Mouse (Mus musculus) layer of hippocampus, adult 8-10 months (tissue): ENCODE results near the gene L3mbtl1. TPM values are rescaled to one million over a fixed set of nuclear protein-coding genes. Genes with fewer than 3 reads are reported as not detected.
"Not testable (repeated sequence)": the region's sequence is repeated elsewhere in the genome, so short reads cannot be mapped to it uniquely, and the experiment has no call there.

ENCODE experiments used
- DNase-seq, 2 experiments: peaks; one replicate each; pipeline ENCODE4 v3.0.0; 2022; ENCODE audit warnings: low spot score in 2 of 2
- total RNA-seq, 4 experiments: library from RNA; stranded (reverse); gene quantifications; 2 replicates each; pipeline ENCODE4 v1.2.4; 2022

L3mbtl1 gene
- total RNA-seq: 10 to 100 TPM; 10.9 to 18.5 (median 12.1) TPM

DNA sequence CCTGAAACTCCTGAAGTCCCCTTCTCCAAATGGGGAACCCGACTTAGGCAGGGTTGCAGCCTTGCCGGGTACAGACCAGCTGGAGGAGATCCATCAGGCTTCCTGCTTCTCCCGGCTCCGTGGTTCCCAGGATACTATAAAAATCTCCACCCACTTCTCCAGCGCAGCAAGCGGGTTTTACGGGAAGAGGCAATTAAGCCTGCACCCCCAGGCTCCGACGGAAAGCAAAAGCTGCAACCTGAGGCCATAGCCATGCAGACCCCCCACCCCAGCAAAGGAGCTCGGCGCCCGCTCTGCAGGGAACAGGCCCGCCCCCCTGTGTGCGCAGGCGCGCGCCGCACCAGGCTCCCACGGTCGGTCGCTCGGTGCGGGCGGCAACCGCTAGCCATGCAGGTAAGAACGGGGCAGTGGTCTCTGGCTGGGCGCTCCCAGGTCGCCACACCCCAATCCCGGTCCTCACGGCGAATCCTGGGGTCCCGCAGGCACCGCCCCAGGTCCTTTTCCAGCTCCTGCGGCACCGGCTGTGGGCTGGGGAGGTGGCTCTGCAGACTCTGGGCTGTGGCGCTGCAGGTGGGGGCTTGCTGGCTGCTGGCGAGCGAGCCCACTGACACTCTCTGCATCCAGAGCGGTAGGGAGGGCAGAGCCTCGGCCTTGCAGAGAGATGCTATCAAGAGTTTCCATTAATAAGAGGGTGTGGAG is at the start of gene L3mbtl1:
L3mbtl1 (plus strand) TSS at position 325 of the 699 bp plus-strand sequence.
- DNase-seq: peak in 1 of 2 experiments; percentile 50

GRCm38 (mm10) chr2:162899256-162899655 is 44.0 kb upstream of the L3mbtl1 start:
- DNase-seq: not testable (repeated sequence)

DNA sequence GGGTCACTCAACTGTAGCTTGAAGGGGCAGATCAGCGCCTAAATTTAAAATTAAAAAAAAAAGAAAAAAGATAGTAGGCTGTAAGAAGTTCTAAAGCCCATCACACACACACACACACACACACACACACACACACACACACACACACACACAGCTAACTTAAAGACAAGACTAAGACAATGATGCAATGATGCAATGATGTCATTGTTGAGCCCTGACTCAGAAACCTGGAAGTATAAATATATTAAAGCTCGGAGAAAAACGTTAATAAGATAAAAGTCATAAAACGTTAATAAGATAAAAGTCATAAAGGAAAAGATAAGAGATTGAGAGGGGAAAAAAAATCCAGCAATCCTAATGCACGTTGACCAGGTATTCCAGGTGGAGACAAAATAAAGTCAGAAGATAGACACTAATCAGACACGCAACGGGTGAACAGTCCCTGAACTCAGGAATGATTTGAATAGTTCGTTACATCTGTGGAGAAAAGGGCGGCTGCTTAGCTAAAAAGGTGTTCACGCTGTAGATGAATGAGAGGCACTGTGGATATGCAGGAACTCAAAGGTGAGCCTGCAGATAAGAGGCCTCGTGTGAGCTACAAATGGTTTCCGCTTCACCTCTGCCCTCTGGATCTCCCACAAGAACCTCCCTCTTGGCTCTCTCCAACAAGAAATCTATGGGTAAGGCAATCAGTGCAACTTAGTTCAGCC is 43.2 kb upstream of the L3mbtl1 start:
- no peak for DNase-seq

- DNase-seq: no peak
These were observed 42.7 kb upstream of the L3mbtl1 start for GRCm38 (mm10) chr2:162900590-162900916.

DNA sequence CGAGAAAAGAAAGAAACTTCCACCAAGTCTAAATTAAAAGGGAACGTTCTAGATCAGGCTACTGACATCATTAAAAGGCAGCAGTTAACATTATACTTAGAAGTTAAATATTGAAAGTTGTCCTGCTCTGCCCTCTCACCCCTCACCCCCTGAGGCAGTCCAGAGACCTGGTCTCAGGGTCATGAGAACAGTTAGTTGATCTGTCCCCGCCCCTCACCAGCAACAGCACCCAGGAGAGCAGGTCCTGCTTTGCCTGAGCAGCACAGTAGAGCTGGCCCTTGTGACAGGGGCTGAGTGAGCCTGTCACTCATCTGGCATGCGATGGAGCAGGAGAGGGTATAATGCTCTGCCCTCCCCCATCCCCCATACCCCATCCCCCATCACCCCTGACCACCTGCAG is 37.4 kb upstream of the L3mbtl1 start:
- DNase-seq: no peak

DNA sequence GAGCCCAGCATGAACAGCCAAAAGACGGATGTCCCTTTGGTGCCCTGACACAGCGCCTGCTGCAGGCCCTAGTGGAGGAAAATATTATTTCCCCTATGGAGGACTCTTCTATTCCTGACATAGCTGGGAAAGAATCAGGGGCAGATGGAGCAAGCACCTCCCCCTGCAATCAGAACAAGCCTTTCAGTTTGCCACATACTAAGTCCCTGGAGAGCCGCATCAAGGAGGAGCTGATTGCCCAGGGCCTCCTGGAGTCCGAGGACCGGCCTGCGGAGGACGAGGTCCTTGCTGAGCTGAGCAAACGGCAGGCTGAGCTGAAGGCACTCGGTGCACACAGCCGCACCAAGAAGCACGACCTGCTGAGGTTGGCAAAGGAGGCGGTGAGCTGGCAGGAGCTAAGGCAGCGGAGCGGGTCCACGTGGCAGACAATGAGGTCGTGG is 35.2 kb upstream of the L3mbtl1 start:
- DNase-seq: no peak

DNA sequence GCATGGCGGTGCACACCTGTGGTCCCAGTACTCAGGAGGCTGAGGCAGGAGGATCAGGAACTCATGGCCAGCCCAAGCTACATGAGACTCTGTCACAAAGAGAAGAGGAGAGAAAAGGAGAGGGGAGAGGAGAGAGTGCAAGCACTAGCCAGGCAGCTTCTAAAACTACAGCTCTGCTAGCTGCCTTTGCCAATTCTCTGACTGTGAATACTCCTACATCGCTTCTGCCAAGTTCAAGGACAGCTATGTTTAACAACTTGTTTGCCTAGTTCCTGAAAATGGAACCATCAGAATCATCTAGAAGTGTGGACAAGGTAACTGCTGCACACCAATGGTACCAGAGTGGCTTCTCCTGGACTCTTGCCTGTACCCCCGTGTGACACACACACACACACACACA is 29.2 kb upstream of the L3mbtl1 start:
- no peak for DNase-seq

GRCm38 (mm10) chr2:162914519-162914918 is 28.8 kb upstream of the L3mbtl1 start:
- DNase-seq: no peak

DNA sequence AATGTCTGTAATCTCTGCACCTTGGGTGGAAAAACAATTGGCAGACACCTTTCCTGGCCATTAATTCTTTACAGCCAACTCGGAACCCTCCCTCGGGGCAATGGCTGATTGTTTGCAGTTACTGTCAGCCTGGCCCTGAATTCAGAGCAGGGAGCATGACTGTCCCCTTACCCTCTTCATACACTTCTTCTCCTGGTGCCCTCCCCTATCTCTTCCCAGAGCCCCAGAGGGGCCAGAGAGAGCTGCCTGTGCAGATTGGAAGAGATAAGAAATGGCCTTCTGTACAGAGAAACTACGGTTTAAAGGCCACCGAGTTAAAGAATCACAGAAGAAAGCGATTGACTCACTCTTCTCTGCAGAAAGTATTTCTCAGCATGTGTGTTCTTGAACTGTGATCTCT is 23.3 kb upstream of the L3mbtl1 start:
- no peak for DNase-seq

DNA sequence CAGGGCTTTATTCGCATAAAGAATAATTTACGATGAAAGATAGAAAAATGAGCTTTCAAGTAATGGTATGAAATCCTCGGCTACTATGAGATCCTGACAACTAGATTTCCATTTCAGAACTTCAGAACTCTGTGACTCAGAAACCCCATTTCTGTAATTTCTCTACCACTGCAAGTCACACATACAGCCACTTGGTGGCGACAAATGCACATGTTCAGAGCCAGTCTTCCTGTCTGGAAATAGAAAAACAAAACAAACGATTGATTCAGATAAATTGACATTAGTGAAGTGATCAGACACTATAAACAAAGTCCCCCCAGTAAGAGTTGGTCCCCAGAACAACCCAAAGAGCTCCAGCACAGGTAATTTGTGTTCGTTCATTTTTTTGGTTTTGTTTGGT is 21.1 kb upstream of the L3mbtl1 start:
- DNase-seq: peak in 1 of 2 experiments; percentile 58

GRCm38 (mm10) chr2:162922834-162923233 is 20.4 kb upstream of the L3mbtl1 start:
- peak; percentile 37 to 48 for DNase-seq

- no peak for DNase-seq
These were observed 19.1 kb upstream of the L3mbtl1 start for GRCm38 (mm10) chr2:162924126-162924525.

- no peak for DNase-seq
These were observed 15.2 kb upstream of the L3mbtl1 start for GRCm38 (mm10) chr2:162927918-162928585.

GRCm38 (mm10) chr2:162929704-162930103 is 13.6 kb upstream of the L3mbtl1 start:
- DNase-seq: no peak

DNA sequence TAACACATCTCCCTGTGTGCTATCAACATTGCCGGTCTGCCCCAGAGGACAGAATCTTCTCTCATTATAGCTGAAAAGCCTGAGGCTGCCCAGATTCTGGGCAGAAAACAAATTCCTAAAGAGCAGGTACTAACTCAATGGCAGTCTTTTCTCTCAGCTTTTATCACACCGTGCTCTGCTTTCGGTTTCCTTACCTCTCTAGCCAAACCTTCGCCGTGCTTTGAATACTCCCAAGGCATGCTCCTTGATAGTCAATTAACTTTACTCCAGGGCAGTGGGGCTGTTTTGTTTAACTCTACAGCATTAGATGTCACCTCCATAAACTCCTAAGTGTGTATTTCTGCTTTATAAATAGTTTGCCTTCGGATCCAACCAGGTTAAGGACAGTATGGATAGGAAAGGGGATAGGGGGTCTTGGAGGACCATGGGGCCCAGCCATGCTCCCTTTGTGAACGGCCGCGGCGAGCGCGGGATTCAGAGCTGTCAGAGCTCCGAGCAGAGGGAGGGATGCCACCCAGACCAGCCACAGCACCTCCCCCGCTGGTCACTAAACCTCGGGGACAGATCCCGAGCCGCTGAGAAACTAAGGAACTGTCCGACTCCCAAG is 12.7 kb upstream of the L3mbtl1 start:
- DNase-seq: no peak

DNA sequence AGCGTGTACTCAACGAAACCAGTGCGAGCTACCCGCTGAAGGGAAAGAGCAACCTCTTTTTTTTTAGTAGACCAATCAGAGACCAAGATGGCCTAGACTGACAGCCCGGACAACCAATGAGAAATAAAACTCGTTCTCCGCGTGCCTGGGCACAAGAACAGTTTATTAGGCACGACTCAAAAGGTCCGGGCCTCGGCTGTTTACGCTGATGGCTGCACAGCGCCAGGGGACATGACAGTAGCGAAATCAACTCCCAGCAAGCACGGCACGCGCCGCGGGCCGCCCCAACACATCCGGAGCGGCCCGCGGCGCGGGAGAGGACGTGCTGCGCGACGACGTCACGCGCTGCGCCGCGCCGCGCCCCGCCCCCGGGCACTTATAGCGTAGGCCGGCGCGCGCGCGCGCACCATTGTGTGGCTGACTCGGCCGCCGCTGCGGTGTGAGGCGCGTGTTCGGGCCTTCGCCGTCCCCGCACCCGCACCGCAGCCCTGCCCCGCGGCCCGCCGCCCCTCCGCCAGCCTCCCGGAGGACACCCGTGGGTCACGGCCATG is 12.1 kb upstream of the L3mbtl1 start, which contains the start of gene Srsf6:
Srsf6 (plus strand) TSS at position 406 of the 551 bp plus-strand sequence.
- DNase-seq: peak; percentile 84 to 91

- peak; percentile 38 to 57 for DNase-seq
These were observed 11.3 kb upstream of the L3mbtl1 start for GRCm38 (mm10) chr2:162931674-162932650.

DNA sequence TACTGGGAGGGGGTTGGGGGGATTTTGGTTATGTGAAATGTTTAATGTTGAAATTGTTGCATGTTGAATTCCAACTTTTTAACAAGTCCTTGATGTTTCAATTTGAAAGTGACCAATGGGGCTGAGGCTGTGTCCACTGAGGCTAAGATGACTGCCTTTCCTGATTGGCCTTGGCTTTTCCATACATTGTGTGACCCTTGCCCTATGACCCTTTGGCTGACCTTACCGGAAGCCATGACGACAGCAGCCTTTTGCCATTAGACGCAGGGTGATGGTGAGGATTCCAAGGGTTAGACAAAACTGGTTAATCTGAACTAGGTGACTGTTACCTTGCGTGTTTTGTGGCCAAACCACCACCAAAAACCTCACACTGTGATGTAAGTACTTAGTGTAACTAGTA is 10.6 kb upstream of the L3mbtl1 start:
- DNase-seq: peak in 1 of 2 experiments; percentile 45

GRCm38 (mm10) chr2:162934421-162934820 is 8.9 kb upstream of the L3mbtl1 start:
- DNase-seq: no peak

GRCm38 (mm10) chr2:162935700-162936099 is 7.6 kb upstream of the L3mbtl1 start:
- DNase-seq: no peak
